Mouse (Mus musculus): Measurements from ENCODE around the gene Raph1. TPM values are rescaled to one million over a fixed set of nuclear protein-coding genes. Genes with fewer than 3 reads are reported as not detected.
"Not testable (repeated sequence)": the region's sequence is repeated elsewhere in the genome, so short reads cannot be mapped to it uniquely, and the experiment has no call there.

The Raph1 gene
- polyA plus RNA-seq, 1 experiment: under 0.01 TPM

DNA sequence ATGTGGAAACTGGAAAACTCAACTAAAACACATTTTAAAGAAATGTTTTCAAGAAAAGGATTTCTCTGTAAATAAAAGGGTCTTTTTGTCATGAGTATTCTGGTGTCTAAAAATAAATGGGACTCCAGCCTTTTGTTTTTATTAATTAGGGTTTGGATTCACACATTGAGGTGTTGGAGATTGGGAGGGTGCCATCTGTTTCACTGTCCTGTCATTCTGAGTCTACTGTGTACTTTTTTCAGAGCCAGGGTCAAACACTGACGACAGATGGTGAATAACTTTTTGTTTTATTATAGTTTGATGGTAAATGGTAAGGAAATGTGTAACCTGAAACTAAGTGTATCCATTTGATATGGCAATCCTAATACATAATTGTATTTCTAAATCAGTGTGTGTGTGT lies 85.3 kb downstream of the Raph1 start:
- no peak for TF ChIP-seq GATA1 (IDR thresholded peaks at IDR 0.05; ENCODE audit: low read length)
- TF ChIP-seq TAL1 (IDR thresholded peaks at IDR 0.05; ENCODE audit: low read length): no peak
- Histone ChIP-seq H3K4me1 (ENCODE audit: control insufficient read depth) (no peaks in the 10 kb centered on the region), H3K9me3 (ENCODE audit: control insufficient read depth, low read length) (no peaks in the 10 kb centered on the region), H3K27me3 (ENCODE audit: control insufficient read depth) (no peaks in the 10 kb centered on the region), H3K4me3 (replicated peaks) (no peak overlapping the region), H3K36me3 (ENCODE audit: control insufficient read depth) (no peaks in the 10 kb centered on the region; the same call in 1 of the 2 replicates)

DNA sequence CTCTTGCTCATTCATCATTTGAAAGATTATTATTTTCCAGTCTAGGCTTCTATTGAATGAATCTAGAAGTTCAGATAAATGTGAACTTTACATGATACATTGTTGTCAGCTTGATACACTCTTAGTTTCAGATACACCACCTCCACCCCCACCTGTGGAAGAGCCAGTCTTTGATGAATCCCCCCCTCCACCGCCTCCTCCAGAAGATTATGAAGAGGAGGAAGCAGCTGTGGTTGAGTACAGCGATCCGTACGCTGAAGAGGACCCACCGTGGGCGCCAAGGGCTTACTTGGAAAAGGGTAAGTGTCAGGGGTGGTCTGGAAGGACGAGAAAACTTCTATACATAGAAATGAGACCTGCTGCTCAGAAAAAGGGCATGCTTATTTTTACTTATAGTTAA lies 96.4 kb downstream of the Raph1 start:
- H3K4me1 ChIP-seq (ENCODE audit: control insufficient read depth): peaks cover 5% of the 10 kb centered on the region
- no peak overlapping the region for H3K4me3 ChIP-seq (replicated peaks)
- no peaks in the 10 kb centered on the region for H3K9me3 ChIP-seq (ENCODE audit: control insufficient read depth, low read length)
- H3K36me3 ChIP-seq (ENCODE audit: control insufficient read depth): peaks cover 2% of the 10 kb centered on the region; the same call in 1 of the 2 replicates
- TF ChIP-seq TAL1 (IDR thresholded peaks at IDR 0.05; ENCODE audit: low read length) (no peak), GATA1 (IDR thresholded peaks at IDR 0.05; ENCODE audit: low read length) (no peak)
- H3K27me3 ChIP-seq (ENCODE audit: control insufficient read depth): no peaks in the 10 kb centered on the region

DNA sequence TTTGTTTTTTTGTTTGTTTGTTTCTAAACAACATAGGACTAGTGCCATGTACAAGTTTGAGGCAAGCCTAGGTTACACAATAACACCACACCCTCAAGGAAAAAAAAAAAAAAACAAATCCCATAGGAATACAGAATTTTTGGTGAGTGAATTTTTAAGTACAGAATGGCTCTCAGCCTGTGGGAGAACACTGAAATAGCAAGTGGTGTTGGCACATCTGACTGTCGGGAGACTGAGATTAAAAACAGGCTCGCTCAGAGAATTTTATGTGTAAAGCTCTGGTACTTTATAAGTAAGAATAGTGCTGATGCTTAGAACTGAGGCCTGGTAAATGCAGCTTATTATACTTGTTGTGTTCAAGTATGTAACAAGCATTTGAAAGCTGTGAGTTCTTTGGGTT lies 97.4 kb downstream of the Raph1 start:
- Histone ChIP-seq H3K36me3 (ENCODE audit: control insufficient read depth) (peaks cover 2% of the 10 kb centered on the region; the same call in 1 of the 2 replicates), H3K4me3 (replicated peaks) (no peak overlapping the region), H3K9me3 (ENCODE audit: control insufficient read depth, low read length) (no peaks in the 10 kb centered on the region), H3K27me3 (ENCODE audit: control insufficient read depth) (no peaks in the 10 kb centered on the region), H3K4me1 (ENCODE audit: control insufficient read depth) (peaks cover 5% of the 10 kb centered on the region)
- TF ChIP-seq GATA1 (IDR thresholded peaks at IDR 0.05; ENCODE audit: low read length): no peak
- TF ChIP-seq TAL1 (IDR thresholded peaks at IDR 0.05; ENCODE audit: low read length): no peak

DNA sequence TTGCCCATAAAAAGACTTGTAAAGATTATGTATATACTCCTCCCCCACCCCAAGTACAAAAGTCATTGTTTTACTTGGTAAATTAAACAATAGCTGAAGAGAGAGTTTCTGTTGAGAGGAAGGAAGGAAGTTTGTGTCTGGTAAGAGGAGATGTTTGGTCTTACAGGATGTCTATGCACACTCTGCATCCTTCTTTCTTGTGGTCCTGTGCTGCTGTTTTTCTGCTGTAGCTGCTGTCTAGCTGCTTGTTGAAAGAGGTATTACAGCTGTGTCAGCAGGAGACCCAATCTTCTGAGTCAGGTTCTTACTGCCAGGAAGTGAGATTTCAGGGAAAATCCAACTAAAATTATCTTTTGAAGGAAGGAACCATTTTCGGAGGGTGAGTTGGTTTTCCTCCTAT lies 106.3 kb downstream of the Raph1 start:
- Histone ChIP-seq H3K36me3 (ENCODE audit: control insufficient read depth) (no peaks in the 10 kb centered on the region), H3K27me3 (ENCODE audit: control insufficient read depth) (no peaks in the 10 kb centered on the region), H3K4me3 (replicated peaks) (no peak overlapping the region), H3K4me1 (ENCODE audit: control insufficient read depth) (no peaks in the 10 kb centered on the region), H3K9me3 (ENCODE audit: control insufficient read depth, low read length) (no peaks in the 10 kb centered on the region)
- no peak for TF ChIP-seq GATA1 (IDR thresholded peaks at IDR 0.05; ENCODE audit: low read length)
- no peak for TF ChIP-seq TAL1 (IDR thresholded peaks at IDR 0.05; ENCODE audit: low read length)

DNA sequence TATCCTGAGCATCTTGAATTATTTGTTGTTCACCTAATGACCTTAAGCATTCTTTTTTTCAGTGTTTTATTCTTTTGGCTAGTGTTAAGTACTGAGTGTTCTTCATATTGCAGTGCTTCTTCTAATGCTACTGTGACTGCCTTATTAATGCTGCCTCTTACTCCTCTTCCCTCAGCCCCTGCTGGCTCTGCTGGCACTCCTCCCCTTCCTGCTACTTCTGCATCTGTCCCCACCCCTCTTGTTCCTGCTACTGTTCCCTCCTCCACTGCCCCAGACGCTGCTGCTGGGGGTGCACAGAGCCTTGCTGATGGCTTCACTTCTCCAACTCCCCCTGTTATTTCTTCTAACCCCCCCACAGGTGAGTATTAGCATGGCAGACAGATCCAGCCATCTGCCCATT lies 117.0 kb downstream of the Raph1 start:
- no peaks in the 10 kb centered on the region for H3K27me3 ChIP-seq (ENCODE audit: control insufficient read depth)
- no peak for TF ChIP-seq GATA1 (IDR thresholded peaks at IDR 0.05; ENCODE audit: low read length)
- no peak for TF ChIP-seq TAL1 (IDR thresholded peaks at IDR 0.05; ENCODE audit: low read length)
- H3K4me1 ChIP-seq (ENCODE audit: control insufficient read depth): no peaks in the 10 kb centered on the region; the same call in none of the 2 replicates
- H3K9me3 ChIP-seq (ENCODE audit: control insufficient read depth, low read length): no peaks in the 10 kb centered on the region
- H3K36me3 ChIP-seq (ENCODE audit: control insufficient read depth): peaks cover 5% of the 10 kb centered on the region; the same call in 1 of the 2 replicates
- no peak overlapping the region for H3K4me3 ChIP-seq (replicated peaks)

DNA sequence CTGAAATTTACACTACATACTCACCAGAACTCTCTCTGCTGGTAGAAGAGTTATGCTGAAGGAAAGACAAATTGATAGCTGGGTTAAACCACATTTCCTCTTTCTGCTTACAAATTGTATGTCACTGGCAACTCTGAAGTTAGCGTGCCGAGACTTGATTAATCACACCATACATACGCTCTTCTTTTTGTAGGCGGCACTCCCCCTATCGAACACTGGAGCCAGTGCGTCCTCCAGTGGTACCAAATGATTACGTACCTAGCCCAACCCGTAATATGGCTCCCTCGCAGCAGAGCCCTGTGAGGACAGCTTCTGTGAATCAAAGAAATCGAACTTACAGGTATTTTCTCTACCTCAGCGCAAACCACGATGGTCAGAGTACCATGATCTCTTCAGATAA lies 119.8 kb downstream of the Raph1 start:
- TF ChIP-seq TAL1 (IDR thresholded peaks at IDR 0.05; ENCODE audit: low read length) (no peak), GATA1 (IDR thresholded peaks at IDR 0.05; ENCODE audit: low read length) (no peak)
- no peak overlapping the region for H3K4me3 ChIP-seq (replicated peaks)
- H3K36me3 ChIP-seq (ENCODE audit: control insufficient read depth): peaks cover 5% of the 10 kb centered on the region; the same call in 1 of the 2 replicates
- H3K4me1 ChIP-seq (ENCODE audit: control insufficient read depth): no peaks in the 10 kb centered on the region; the same call in none of the 2 replicates
- H3K9me3 ChIP-seq (ENCODE audit: control insufficient read depth, low read length): no peaks in the 10 kb centered on the region
- no peaks in the 10 kb centered on the region for H3K27me3 ChIP-seq (ENCODE audit: control insufficient read depth)

DNA sequence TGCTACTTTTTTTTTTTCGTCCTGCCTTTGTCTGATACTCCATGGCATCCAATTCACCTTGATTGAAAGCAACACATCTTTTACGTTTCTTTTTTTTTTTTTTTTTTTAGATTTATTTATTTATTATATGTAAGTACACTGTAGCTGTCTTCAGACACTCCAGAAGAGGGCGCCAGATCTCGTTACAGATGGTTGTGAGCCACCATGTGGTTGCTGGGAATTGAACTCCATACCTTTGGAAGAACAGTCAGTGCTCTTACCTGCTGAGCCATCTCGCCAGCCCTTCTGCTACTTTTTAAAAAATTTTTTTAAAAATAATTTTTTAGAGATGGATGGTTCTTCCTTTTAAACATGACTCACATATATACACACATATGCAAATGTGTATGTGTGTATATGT lies 125.5 kb downstream of the Raph1 start:
- not testable (repeated sequence) for H3K36me3 ChIP-seq (ENCODE audit: control insufficient read depth); H3K9me3 ChIP-seq (ENCODE audit: control insufficient read depth, low read length); H3K4me1 ChIP-seq (ENCODE audit: control insufficient read depth); H3K4me3 ChIP-seq (replicated peaks); H3K27me3 ChIP-seq (ENCODE audit: control insufficient read depth)

DNA sequence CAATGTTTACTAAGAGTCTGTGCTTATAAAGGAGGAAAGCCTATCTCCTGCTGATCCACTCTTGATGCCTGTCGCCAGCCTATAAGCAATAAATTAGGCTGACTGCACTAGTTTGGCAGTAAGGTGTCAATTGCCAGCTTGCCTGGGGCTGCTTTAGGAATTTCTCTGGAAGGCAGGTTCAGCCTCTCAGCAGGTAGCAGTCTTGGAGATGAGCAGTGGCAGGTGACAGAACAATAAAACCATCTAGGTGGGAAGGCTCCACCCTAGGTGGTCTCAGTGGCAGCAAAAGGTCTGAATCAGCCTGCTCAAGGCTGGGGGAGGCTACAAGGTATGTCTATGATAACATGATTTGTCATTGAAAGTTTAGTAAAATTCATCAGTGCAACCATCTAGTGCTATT lies 134.4 kb downstream of the Raph1 start:
- Histone ChIP-seq H3K27me3 (ENCODE audit: control insufficient read depth) (no peaks in the 10 kb centered on the region), H3K4me1 (ENCODE audit: control insufficient read depth) (peaks cover 2% of the 10 kb centered on the region; the same call in 1 of the 2 replicates), H3K36me3 (ENCODE audit: control insufficient read depth) (no peaks in the 10 kb centered on the region; the same call in 1 of the 2 replicates), H3K9me3 (ENCODE audit: control insufficient read depth, low read length) (no peaks in the 10 kb centered on the region), H3K4me3 (replicated peaks) (no peak overlapping the region)
- TF ChIP-seq GATA1 (IDR thresholded peaks at IDR 0.05; ENCODE audit: low read length) (no peak), TAL1 (IDR thresholded peaks at IDR 0.05; ENCODE audit: low read length) (no peak)

Other genes with a start within 250 kb of the Raph1 start
- 0.11 and 0.21 TPM in 2 replicates for gene Cyp20a1, start 223.8 kb downstream of the Raph1 start, polyA plus RNA-seq (2012)
- 0.01 and 0.27 TPM in 2 replicates for gene Abi2, start 157.5 kb downstream of the Raph1 start, polyA plus RNA-seq (2012)
- gene Cd28, start 149.7 kb upstream of the Raph1 start, polyA plus RNA-seq (2012): 0.02 TPM in 1 of 2 replicates, not detected in the other